Mouse (Mus musculus): ENCODE data around the gene Pde4dip.

Gene Pde4dip

DNA sequence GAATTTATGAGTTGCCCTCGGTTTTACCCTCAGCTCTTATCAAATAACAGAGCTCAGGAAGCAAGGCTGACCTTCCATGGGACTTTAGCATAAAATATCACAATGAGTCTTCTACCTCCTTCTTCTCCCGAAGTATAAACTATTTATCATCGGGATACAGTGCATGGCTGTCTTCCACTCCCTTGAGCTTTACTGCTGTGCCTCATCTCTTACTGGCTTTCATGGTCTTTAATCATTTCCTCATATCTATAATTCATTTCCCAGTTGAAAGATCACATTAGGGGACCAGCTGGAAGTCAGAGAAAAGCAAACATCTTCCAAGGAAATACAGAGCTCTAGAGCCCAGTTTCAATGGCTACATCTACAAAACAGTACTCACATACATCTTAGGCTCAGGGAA, 239.5 kb downstream of the Pde4dip start:
- no peak for DNase-seq (ENCODE audit: low read depth)

DNA sequence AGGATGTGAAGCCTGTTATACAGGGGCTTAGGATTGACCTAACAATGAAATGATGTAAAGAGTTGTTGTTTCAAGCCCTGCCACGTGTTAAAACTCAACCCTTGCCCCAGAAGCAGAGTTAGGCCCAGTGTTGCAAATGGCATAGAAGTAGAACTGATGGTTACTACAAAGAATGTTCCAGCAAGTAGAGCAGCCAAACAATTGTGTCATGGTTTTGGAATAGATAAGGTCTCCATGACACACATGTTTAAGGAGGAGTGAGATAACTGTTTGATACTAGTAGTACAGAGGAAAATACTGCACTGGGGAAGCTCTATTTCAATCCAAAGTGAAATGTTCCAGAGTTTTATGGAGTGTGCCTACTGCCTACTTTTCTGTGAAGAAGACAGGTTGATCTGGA, 240.0 kb downstream of the Pde4dip start:
- no peak for DNase-seq (ENCODE audit: low read depth)

DNA sequence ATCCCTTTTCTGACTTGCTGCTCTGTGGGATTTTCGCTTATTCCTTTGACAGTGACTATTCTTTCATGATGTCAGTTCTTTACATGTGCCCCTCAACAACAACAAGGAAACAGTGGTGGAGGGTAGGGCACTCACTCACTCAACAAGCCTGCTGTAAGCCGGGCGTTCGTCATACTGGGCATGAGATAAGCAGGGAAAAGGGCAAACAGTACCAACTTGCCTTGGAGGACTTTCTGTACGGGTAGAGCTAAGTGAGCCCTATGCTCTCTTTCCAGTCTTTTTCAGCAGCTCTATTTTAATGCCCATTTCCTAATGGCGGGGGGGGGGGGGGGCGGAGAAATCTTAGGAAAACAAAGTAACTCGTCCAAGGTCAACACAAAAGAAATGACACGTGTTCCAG, 246.5 kb downstream of the Pde4dip start:
- DNase-seq (ENCODE audit: low read depth), result no peak

DNA sequence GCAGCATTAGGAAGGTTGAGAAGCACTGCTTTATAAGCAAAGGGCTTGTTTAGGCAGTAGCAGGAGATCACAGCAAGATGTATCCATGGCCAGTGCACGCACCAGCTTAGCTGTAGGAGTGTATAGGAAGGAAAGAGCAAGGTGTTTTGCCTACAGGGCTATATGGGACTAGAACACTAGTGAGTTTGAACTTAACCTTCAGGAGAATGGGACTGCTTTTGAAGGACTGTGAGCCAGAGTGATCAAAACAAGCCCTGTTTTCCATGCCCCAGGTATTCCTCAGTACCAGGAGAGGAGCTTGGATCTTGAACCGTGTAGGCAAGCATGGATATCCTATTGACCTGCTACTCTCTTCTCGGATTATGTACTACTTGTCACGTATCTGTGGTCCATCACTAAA, 247.1 kb downstream of the Pde4dip start:
- no peak for DNase-seq (ENCODE audit: low read depth)
